Mouse (Mus musculus): ENCODE results near the gene Car10.

The Car10 gene

GRCm38 (mm10) chr11:93097941-93098828 lies at the start of gene Car10:
Gene Car10 (plus strand): TSS chr11:93098028.
- DNase-seq (ENCODE audit: inconsistent ontology term), result peak; percentile 43

- no peak for DNase-seq (ENCODE audit: inconsistent ontology term)
These were observed 32.8 kb upstream of the Car10 start for GRCm38 (mm10) chr11:93065021-93065420.

DNA sequence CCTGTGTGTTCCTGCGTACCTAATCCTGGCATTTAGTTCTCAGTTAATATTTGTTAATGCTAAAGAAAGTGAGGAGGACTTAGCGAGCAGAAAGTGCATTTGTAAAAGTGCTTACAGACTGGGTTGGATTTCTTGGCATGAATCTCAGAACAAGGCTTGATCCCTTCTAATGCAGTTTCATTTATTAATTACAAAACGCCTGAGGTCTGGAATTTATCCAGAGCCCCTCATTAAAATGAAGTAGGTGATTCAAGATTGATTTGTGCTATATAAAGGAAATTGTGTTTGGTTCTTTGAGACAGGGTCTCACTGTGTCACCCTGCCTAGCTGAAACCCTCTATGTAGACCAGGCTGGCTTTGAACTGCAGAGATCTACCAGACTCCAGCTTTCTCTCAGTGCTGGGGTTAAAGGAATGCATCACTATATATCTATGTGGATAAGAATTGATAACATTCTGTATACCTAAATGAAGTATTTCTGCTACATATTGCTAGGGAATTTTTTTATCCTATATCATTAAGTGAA lies 32.1 kb upstream of the Car10 start:
- no peak for DNase-seq (ENCODE audit: inconsistent ontology term)

- DNase-seq (ENCODE audit: inconsistent ontology term), result no peak
These were observed 2.2 kb upstream of the Car10 start for GRCm38 (mm10) chr11:93095588-93095987.

GRCm38 (mm10) chr11:93097001-93097400 lies 827 bp upstream of the Car10 start:
- peak; percentile 62 for DNase-seq (ENCODE audit: inconsistent ontology term)

DNA sequence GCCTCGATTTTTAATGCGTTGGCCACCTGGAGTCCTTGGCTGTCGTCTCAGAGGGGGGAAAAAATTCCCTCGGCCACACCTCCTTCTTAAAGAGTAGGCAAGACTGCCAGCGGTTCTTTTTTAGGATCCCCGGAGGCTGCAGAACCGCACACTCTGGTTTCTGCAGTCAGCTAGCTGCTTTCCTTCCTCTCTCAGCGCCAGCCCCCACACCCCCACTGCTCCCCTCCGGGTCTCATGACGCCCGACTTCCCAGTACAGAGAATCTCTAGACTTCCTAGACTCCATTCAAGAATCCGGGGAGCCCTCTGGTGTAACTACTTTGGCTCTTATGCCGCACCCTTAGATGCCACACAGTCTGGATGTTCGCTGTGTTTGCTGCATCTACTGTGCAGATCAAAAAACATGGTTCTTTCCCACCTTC lies 387 bp upstream of the Car10 start:
- no peak for DNase-seq (ENCODE audit: inconsistent ontology term)

- peak; percentile 17 for DNase-seq (ENCODE audit: inconsistent ontology term)
These were observed 1.1 kb downstream of the Car10 start for GRCm38 (mm10) chr11:93098933-93099381.

DNA sequence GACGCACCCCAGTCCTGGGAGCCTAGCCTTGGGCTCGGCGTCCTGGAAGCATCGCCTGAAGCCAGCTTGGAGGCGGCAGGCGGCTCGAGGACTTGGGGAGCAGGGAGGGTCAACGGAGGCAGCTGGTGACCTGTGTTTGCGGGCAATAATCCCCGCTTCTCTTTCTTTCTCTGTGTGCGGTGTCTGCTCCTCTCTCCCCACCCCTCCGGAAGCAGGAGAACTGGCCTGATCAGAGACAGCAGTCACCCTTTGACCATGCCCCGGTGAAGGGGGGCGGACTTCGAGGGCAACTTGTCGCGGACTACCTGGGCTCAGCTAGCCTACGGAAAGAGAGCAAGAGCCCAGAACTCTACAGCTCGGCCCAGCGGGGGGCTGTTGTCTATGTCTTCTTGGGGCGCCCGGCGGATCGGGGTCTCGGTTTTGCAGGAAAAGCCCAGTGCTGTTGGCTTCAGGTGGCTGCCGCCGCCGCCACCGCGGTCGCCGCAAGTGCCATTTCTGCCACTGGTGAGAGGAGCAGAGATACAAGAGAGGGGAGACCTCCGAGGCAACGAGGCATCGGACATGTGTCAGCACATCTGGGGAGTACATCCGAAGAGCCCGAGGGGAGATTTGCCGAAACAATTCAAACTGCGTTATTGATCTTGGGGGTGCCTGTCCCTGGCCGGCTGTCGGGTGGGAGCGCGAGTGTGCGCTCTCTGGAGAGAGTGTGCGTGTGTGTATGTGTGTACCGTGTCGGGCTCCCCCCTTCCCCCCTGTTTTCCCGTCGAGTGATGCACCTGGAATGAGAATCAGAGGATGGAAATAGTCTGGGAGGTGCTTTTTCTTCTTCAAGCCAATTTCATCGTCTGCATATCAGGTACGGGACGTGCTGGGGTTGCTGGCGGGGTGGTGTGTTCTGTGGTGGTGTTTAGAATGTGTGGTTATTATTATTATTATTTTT lies 1.9 kb downstream of the Car10 start:
- DNase-seq (ENCODE audit: inconsistent ontology term), result peak; percentile 4

GRCm38 (mm10) chr11:93100606-93101005 lies 2.8 kb downstream of the Car10 start:
- DNase-seq (ENCODE audit: inconsistent ontology term), result no peak

DNA sequence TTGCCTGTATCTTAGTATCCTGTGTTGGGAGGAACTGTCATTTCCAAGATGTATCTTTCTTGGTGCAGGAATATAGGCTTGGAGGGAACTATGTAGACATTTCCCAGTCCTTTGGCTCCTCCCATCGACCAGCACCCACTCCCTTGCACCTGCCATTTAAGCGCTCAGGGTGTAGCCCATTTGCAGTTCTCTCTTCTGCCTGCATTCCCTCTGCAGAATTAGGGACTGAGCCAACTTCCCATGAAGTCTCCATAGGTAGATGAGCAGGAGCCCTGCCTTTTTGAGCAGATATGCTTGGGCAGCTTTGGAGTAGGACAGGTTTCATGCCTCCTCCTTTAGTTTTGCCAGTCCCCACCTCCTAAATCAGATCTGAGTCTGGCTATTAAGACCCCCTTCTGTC lies 3.3 kb downstream of the Car10 start:
- DNase-seq (ENCODE audit: inconsistent ontology term), result no peak

GRCm38 (mm10) chr11:93102321-93102720 lies 4.5 kb downstream of the Car10 start:
- no peak for DNase-seq (ENCODE audit: inconsistent ontology term)

GRCm38 (mm10) chr11:93103101-93103815 lies 5.4 kb downstream of the Car10 start:
- DNase-seq (ENCODE audit: inconsistent ontology term), result peak; percentile 10

GRCm38 (mm10) chr11:93109451-93109850 lies 11.6 kb downstream of the Car10 start:
- DNase-seq (ENCODE audit: inconsistent ontology term), result peak; percentile 86

DNA sequence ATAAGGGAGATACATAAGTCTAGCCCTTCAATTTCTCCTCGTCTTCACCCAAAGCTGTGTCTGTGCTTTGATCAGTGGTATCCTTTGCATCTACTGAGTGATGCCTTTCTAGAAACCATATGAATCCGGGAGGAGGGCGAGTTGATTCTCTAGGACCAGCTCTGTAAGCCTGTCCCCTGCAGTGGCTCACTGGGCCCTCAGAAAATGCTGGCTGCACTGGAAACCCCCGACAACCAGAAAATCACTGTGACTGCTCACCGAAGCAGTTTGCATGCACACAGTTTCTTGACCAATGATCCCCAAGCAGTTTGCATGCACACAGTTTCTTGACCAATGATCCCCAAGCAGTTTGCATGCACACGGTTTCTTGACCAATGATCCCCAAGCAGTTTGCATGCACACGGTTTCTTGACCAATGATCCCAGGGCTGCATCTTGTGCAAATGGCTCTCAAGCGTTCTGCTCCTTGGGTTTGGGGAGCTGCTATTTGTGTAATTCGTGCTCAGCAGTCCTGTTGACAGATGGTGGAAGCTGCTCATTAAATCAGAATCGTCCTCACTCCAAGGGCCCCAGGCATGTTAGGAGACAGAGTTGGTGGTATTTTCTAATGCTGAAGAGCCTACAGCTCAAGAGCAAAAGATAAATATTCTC lies 23.1 kb downstream of the Car10 start:
- DNase-seq (ENCODE audit: inconsistent ontology term), result no peak

- DNase-seq (ENCODE audit: inconsistent ontology term), result no peak
These were observed 25.9 kb downstream of the Car10 start for GRCm38 (mm10) chr11:93123691-93124090.

DNA sequence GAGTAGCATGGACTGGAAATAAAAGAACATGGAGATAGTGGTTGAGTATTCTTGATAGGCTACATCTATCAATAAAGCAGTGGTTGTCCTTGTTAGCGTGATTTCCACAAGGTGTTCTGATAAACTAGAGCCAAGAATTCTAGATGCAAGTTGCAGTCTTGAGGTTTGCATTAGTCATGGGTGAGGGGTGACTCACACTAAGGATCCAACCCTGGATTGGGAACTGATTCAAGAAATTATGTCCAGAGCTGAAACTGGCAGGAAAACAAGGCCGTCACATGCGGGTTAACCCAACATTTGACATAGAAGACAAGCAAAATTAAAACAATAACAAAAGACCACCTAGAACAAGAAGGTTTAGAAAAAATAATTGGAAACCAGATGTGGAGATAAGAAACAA lies 28.6 kb downstream of the Car10 start:
- peak; percentile 43 for DNase-seq (ENCODE audit: inconsistent ontology term)

DNA sequence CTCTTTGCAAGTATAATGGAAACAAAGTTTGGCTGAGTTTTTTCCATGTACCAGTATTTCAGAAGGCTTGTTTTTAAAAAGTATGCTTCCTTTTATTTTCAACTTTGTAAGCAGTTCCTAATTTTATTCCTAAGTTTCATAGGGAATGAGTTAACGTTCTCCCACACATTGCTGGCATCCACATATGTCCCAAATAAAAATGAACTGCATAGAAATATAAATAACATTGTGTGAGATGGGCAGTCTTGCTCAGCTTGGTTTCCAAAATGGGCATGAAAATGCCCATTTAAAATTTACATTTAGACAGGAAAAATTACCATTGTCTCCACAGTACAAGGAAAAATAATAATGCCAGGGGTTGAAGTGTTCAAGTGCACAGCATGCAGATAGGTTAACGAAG lies 30.7 kb downstream of the Car10 start:
- DNase-seq (ENCODE audit: inconsistent ontology term), result no peak

DNA sequence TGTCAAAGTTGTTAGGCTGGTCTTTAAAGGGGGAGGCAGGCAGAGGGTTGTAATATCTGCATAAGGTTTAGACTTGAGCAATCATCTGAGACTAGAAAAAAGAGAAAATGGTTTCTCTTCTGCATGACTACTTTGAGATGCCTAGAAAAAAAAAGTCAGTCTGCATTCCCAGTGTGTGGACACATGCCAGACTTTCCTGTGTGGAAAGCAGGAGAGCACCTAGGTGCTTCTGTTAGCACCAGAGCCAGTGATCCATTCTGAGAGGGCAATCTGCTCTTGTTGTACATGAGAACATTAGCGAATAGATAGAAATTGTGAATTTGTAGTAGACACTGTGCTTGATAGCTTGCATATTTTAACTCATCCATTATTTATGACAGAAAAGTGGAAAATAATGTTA lies 40.0 kb downstream of the Car10 start:
- DNase-seq (ENCODE audit: inconsistent ontology term), result no peak

DNA sequence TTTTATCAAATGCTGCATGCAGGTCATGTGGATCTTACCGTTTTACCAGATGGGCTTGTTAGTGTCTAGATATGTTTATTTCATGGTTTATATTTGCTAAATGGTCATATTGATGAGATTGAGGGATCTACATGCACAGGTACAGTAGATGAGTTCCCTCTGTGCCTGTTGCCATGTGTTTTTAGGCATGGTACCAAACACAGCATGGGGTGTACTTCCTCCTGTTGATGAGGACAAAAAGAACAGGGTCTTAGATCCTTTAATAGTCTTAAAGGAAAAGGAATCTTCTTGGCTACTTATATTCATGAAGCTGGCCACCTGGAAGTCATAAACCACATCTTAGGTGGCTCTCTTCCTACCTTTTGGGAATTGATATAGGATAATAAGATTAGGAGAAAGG lies 43.9 kb downstream of the Car10 start:
- no peak for DNase-seq (ENCODE audit: inconsistent ontology term)

DNA sequence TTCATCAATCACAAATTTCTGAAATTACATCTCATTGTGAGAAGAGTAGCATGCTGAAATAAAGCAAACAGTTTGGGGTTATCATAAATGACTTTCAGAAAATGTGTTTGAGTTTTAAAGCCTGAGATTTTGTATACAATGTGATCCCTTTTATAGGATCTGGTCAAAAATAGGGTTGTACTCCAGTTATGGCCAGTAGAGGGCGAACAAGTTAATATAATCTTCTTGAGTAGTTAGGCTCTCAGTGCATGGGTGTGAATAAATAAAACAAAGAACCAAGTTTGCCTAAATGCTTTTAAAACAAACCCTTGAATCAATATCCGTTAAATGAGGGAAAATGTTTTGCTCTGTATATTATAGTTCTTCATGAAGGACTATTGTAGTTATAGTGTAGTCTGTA lies 46.7 kb downstream of the Car10 start:
- peak; percentile 29 for DNase-seq (ENCODE audit: inconsistent ontology term)

- DNase-seq (ENCODE audit: inconsistent ontology term), result no peak
These were observed 57.1 kb downstream of the Car10 start for GRCm38 (mm10) chr11:93154910-93155309.

Measured in Muller cell, postnatal 12 days (primary cell).